Mouse (Mus musculus): Measurements from ENCODE around the gene Sh3bgrl2. TPM values are rescaled to one million over a fixed set of nuclear protein-coding genes. Genes with fewer than 3 reads are reported as not detected.

Sh3bgrl2 gene
- total and polyA plus RNA-seq, 3 experiments, result 2.6 to 10.1 (median 3.7) TPM

- TF ChIP-seq POLR2A (IDR thresholded peaks at IDR 0.05; ENCODE audit: insufficient read depth, low read depth, low read length) (no peak), CTCF (IDR thresholded peaks at IDR 0.05) (no peak), EP300 (IDR thresholded peaks at IDR 0.05; ENCODE audit: insufficient read depth, low read depth, low read length) (no peak)
- Histone ChIP-seq H3K27ac (no peak overlapping the region), H3K27me3 (ENCODE audit: control insufficient read depth, insufficient read depth, low read length) (no peaks in the 10 kb centered on the region), H3K4me3 (no peak overlapping the region), H3K36me3 (ENCODE audit: control insufficient read depth, insufficient read depth, low read length) (no peaks in the 10 kb centered on the region), H3K9ac (ENCODE audit: low read depth, low read length) (no peak overlapping the region), H3K79me2 (replicated peaks; ENCODE audit: control insufficient read depth, insufficient read depth, low read length) (no peaks in the 10 kb centered on the region), H3K4me1 (ENCODE audit: control insufficient read depth, insufficient read depth, low read length) (peaks cover 5% of the 10 kb centered on the region)
- no peak for DNase-seq
- intact Hi-C loops (cut with DNase I), result no loop called here
- 85% methylated on average over 3 of the region's 3 CpGs for WGBS
Observed at GRCm38 (mm10) chr9:83571315-83571714, 23.2 kb downstream of the Sh3bgrl2 start.

- WGBS, result 85% methylated on average over 2 of the region's 2 CpGs
- Histone ChIP-seq H3K9ac (ENCODE audit: low read depth, low read length) (no peak overlapping the region), H3K36me3 (ENCODE audit: control insufficient read depth, insufficient read depth, low read length) (no peaks in the 10 kb centered on the region), H3K4me1 (ENCODE audit: control insufficient read depth, insufficient read depth, low read length) (peaks cover 4% of the 10 kb centered on the region), H3K27ac (no peak overlapping the region), H3K4me3 (no peak overlapping the region), H3K79me2 (replicated peaks; ENCODE audit: control insufficient read depth, insufficient read depth, low read length) (no peaks in the 10 kb centered on the region), H3K27me3 (ENCODE audit: control insufficient read depth, insufficient read depth, low read length) (no peaks in the 10 kb centered on the region)
- TF ChIP-seq POLR2A (IDR thresholded peaks at IDR 0.05; ENCODE audit: insufficient read depth, low read depth, low read length) (no peak), EP300 (IDR thresholded peaks at IDR 0.05; ENCODE audit: insufficient read depth, low read depth, low read length) (no peak), CTCF (IDR thresholded peaks at IDR 0.05) (no peak)
- DNase-seq, result no peak
- intact Hi-C loops (cut with DNase I), result loop anchor here (2.0 kb wide), 1 partner anchor 82 kb away; no protein-coding TSS in a partner anchor
Observed at GRCm38 (mm10) chr9:83572326-83572725, 24.2 kb downstream of the Sh3bgrl2 start.

- 44% methylated on average over 2 of the region's 2 CpGs for WGBS
- H3K79me2 ChIP-seq (replicated peaks; ENCODE audit: control insufficient read depth, insufficient read depth, low read length), result no peaks in the 10 kb centered on the region
- TF ChIP-seq POLR2A (IDR thresholded peaks at IDR 0.05; ENCODE audit: insufficient read depth, low read depth, low read length), result no peak
- no peak for TF ChIP-seq EP300 (IDR thresholded peaks at IDR 0.05; ENCODE audit: insufficient read depth, low read depth, low read length)
- no peak for TF ChIP-seq CTCF (IDR thresholded peaks at IDR 0.05)
- intact Hi-C loops (cut with DNase I), result loop anchor here (2.0 kb wide), 1 partner anchor 82 kb away; no protein-coding TSS in a partner anchor
- H3K4me1 ChIP-seq (ENCODE audit: control insufficient read depth, insufficient read depth, low read length), result peaks cover 4% of the 10 kb centered on the region
- H3K27me3 ChIP-seq (ENCODE audit: control insufficient read depth, insufficient read depth, low read length), result no peaks in the 10 kb centered on the region
- peak overlapping the region; percentile 56 for H3K27ac ChIP-seq
- H3K9ac ChIP-seq (ENCODE audit: low read depth, low read length), result no peak overlapping the region
- H3K4me3 ChIP-seq, result no peak overlapping the region
- DNase-seq, result no peak
- no peaks in the 10 kb centered on the region for H3K36me3 ChIP-seq (ENCODE audit: control insufficient read depth, insufficient read depth, low read length)
Observed at GRCm38 (mm10) chr9:83572870-83573269, 24.7 kb downstream of the Sh3bgrl2 start.

GRCm38 (mm10) chr9:83573588-83573987 lies 25.5 kb downstream of the Sh3bgrl2 start:
- Histone ChIP-seq H3K27ac (peak overlapping the region; percentile 56; the same call in 1 of the 2 replicates), H3K9ac (ENCODE audit: low read depth, low read length) (no peak overlapping the region), H3K4me3 (no peak overlapping the region), H3K36me3 (ENCODE audit: control insufficient read depth, insufficient read depth, low read length) (no peaks in the 10 kb centered on the region), H3K4me1 (ENCODE audit: control insufficient read depth, insufficient read depth, low read length) (peaks cover 4% of the 10 kb centered on the region), H3K27me3 (ENCODE audit: control insufficient read depth, insufficient read depth, low read length) (no peaks in the 10 kb centered on the region), H3K79me2 (replicated peaks; ENCODE audit: control insufficient read depth, insufficient read depth, low read length) (no peaks in the 10 kb centered on the region)
- TF ChIP-seq POLR2A (IDR thresholded peaks at IDR 0.05; ENCODE audit: insufficient read depth, low read depth, low read length) (no peak), EP300 (IDR thresholded peaks at IDR 0.05; ENCODE audit: insufficient read depth, low read depth, low read length) (no peak), CTCF (IDR thresholded peaks at IDR 0.05) (no peak)
- WGBS, result 50% methylated on average over 2 of the region's 2 CpGs
- no peak for DNase-seq
- intact Hi-C loops (cut with DNase I), result loop anchor here (2.0 kb wide), 1 partner anchor 83 kb away; no protein-coding TSS in a partner anchor

GRCm38 (mm10) chr9:83575403-83575802 lies 27.3 kb downstream of the Sh3bgrl2 start:
- intact Hi-C loops (cut with DNase I), result no loop called here
- no peak for DNase-seq
- Histone ChIP-seq H3K9ac (ENCODE audit: low read depth, low read length) (no peak overlapping the region), H3K4me1 (ENCODE audit: control insufficient read depth, insufficient read depth, low read length) (peaks cover 4% of the 10 kb centered on the region), H3K79me2 (replicated peaks; ENCODE audit: control insufficient read depth, insufficient read depth, low read length) (no peaks in the 10 kb centered on the region), H3K27ac (no peak overlapping the region), H3K36me3 (ENCODE audit: control insufficient read depth, insufficient read depth, low read length) (no peaks in the 10 kb centered on the region), H3K27me3 (ENCODE audit: control insufficient read depth, insufficient read depth, low read length) (no peaks in the 10 kb centered on the region), H3K4me3 (no peak overlapping the region)
- TF ChIP-seq CTCF (IDR thresholded peaks at IDR 0.05) (no peak), POLR2A (IDR thresholded peaks at IDR 0.05; ENCODE audit: insufficient read depth, low read depth, low read length) (no peak), EP300 (IDR thresholded peaks at IDR 0.05; ENCODE audit: insufficient read depth, low read depth, low read length) (no peak)
- 86% methylated on average over 4 of the region's 4 CpGs for WGBS

- 28% methylated on average over 7 of the region's 7 CpGs for WGBS
- DNase-seq, result no peak
- Histone ChIP-seq H3K9ac (ENCODE audit: low read depth, low read length) (no peak overlapping the region), H3K79me2 (replicated peaks; ENCODE audit: control insufficient read depth, insufficient read depth, low read length) (no peaks in the 10 kb centered on the region), H3K36me3 (ENCODE audit: control insufficient read depth, insufficient read depth, low read length) (no peaks in the 10 kb centered on the region), H3K4me1 (ENCODE audit: control insufficient read depth, insufficient read depth, low read length) (peaks cover 4% of the 10 kb centered on the region), H3K27me3 (ENCODE audit: control insufficient read depth, insufficient read depth, low read length) (no peaks in the 10 kb centered on the region), H3K4me3 (no peak overlapping the region), H3K27ac (no peak overlapping the region)
- TF ChIP-seq CTCF (IDR thresholded peaks at IDR 0.05) (no peak), POLR2A (IDR thresholded peaks at IDR 0.05; ENCODE audit: insufficient read depth, low read depth, low read length) (no peak), EP300 (IDR thresholded peaks at IDR 0.05; ENCODE audit: insufficient read depth, low read depth, low read length) (no peak)
- intact Hi-C loops (cut with DNase I), result no loop called here
Observed at GRCm38 (mm10) chr9:83576018-83576688, 28.0 kb downstream of the Sh3bgrl2 start.

All from heart, adult 2 months (tissue).